Mouse (Mus musculus) midbrain, embryonic 14.5 days (tissue): ENCODE measurements at regions not wholly inside any gene's neighbourhood (a gene's known extent, or its start where the extent isn't known, plus 50 kb on each side); places are given as distances from the start of the nearest gene placed in this dataset.

Experiments
- ATAC-seq: fragments of 200-750 bp; cut with Nextera tagmentation; 2 replicates; pipeline ENCODE4 v1.8.0; 2017; ENCODE audit warnings: moderate number of reproducible peaks, moderate library complexity; ENCODE audit not compliant: low FRiP score, low TSS enrichment
- DNase-seq: peaks from one replicate; pipeline ENCODE4 v3.0.0-alpha.2; 2015
- H3K27ac ChIP-seq: fragments of 300-500 bp; sonication (generic); replicated peaks from 2 replicates; pipeline ENCODE4 v1.5.1; 2014; ENCODE audit warnings: mild to moderate bottlenecking, low read depth, low read length, moderate library complexity
- H3K27me3 ChIP-seq: fragments of 300-500 bp; sonication (generic); 2 replicates; pipeline ENCODE4 v1.6.1; 2014; ENCODE audit warnings: low read length, control low read depth, mixed read lengths; ENCODE audit not compliant: control insufficient read depth, insufficient read depth
- H3K36me3 ChIP-seq: fragments of 300-500 bp; sonication (generic); 2 replicates; pipeline ENCODE4 v1.6.1; 2014; ENCODE audit warnings: low read length, control low read depth; ENCODE audit not compliant: control insufficient read depth, insufficient read depth
- H3K4me1 ChIP-seq: fragments of 300-500 bp; sonication (generic); 2 replicates; pipeline ENCODE4 v1.6.1; 2014; ENCODE audit warnings: mild to moderate bottlenecking, antibody characterized with exemption, low read length, control low read depth; ENCODE audit not compliant: control insufficient read depth, insufficient read depth
- H3K4me2 ChIP-seq: fragments of 300-500 bp; sonication (generic); 2 replicates; pipeline ENCODE4 v1.6.1; 2014; ENCODE audit warnings: mild to moderate bottlenecking, low read length, moderate library complexity
- H3K4me3 ChIP-seq: fragments of 300-500 bp; sonication (generic); replicated peaks from 2 replicates; pipeline ENCODE4 v1.5.1; 2014; ENCODE audit warnings: low read depth, low read length
- H3K9ac ChIP-seq: fragments of 300-500 bp; sonication (generic); replicated peaks from 2 replicates; pipeline ENCODE4 v1.6.1; 2014; ENCODE audit warnings: mild to moderate bottlenecking, low read length, moderate library complexity
- H3K9me3 ChIP-seq: fragments of 300-500 bp; sonication (generic); 2 replicates; pipeline ENCODE4 v1.6.1; 2016; ENCODE audit warnings: low read length, control low read depth, mixed read lengths; ENCODE audit not compliant: control insufficient read depth
- WGBS: fragments of 180-500 bp; shearing (Covaris S2); extraction: QIAGEN DNeasy Blood & Tissue Kit; methylation state at CpG from one replicate; pipeline ENCODE4 v1.1.7; 2014; 5-methylcytosine and 5-hydroxymethylcytosine counted together

- 79% methylated on average over 2 of the region's 2 CpGs for WGBS
Observed at GRCm38 (mm10) chr9:41319066-41319465, 157.6 kb upstream of the Ubash3b start.

GRCm38 (mm10) chr9:41306229-41306628 lies 144.7 kb upstream of the Ubash3b start:
- no peak overlapping the region for H3K27ac ChIP-seq
- H3K4me3 ChIP-seq, result no peak overlapping the region
- H3K9me3 ChIP-seq, result no peaks in the 10 kb centered on the region
- H3K4me2 ChIP-seq, result no peak overlapping the region
- DNase-seq (no peak), ATAC-seq (no peak)
- no peak overlapping the region for H3K9ac ChIP-seq
- no peaks in the 10 kb centered on the region for H3K27me3 ChIP-seq
- peaks cover 15% of the 10 kb centered on the region for H3K4me1 ChIP-seq
- H3K36me3 ChIP-seq, result no peaks in the 10 kb centered on the region

More at GRCm38 (mm10) chr9:41319066-41319465, 157.6 kb upstream of the Ubash3b start:
- no peak overlapping the region for H3K27ac ChIP-seq
- no peak overlapping the region for H3K4me3 ChIP-seq
- no peak overlapping the region for H3K9ac ChIP-seq
- no peak overlapping the region for H3K4me2 ChIP-seq
- no peaks in the 10 kb centered on the region for H3K9me3 ChIP-seq
- DNase-seq, result no peak
- H3K4me1 ChIP-seq, result no peaks in the 10 kb centered on the region
- no peaks in the 10 kb centered on the region for H3K36me3 ChIP-seq
- no peaks in the 10 kb centered on the region for H3K27me3 ChIP-seq
- no peak for ATAC-seq

- Histone ChIP-seq H3K4me3 (no peak overlapping the region), H3K27ac (peak overlapping the region; percentile 63; the same call in 1 of the 2 replicates), H3K4me2 (peak overlapping the region; percentile 33), H3K27me3 (no peaks in the 10 kb centered on the region), H3K36me3 (no peaks in the 10 kb centered on the region), H3K4me1 (peaks cover 15% of the 10 kb centered on the region), H3K9ac (0 out of 2 replicates have a peak overlapping the region, but pooled peaks have one; percentile 1), H3K9me3 (no peaks in the 10 kb centered on the region)
- no peak for DNase-seq
- no peak for ATAC-seq
- WGBS, result 37% methylated on average over 3 of the region's 3 CpGs
Observed at GRCm38 (mm10) chr9:41303494-41303828, 142.0 kb upstream of the Ubash3b start.

- H3K9ac ChIP-seq, result 0 out of 2 replicates have a peak overlapping the region, but pooled peaks have one; percentile 1
- no peaks in the 10 kb centered on the region for H3K36me3 ChIP-seq
- H3K27ac ChIP-seq, result peak overlapping the region; percentile 63
Observed at GRCm38 (mm10) chr9:41302809-41303493, 141.5 kb upstream of the Ubash3b start.

DNA sequence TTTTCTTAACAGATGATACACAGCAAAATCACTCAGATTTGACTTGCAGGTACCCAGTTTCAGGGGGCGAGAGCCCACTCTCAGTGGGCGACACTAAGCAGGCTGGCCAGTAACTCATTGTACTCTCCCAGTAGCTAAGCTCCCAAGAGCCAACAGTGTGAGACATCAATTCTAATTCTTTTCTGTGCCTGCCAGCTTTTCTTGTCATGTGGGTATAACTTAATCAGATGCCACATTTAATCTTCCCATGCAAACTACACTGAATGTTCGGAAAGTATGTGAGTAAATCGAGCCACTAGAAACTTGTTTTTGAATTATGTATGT lies 124.6 kb upstream of the Ubash3b start:
- 0 out of 2 replicates have a peak overlapping the region, but pooled peaks have one; percentile 9 for H3K4me2 ChIP-seq
- peak overlapping the region; percentile 56 for H3K27ac ChIP-seq
- H3K4me1 ChIP-seq, result peaks cover 31% of the 10 kb centered on the region
- no peak overlapping the region for H3K9ac ChIP-seq
- ATAC-seq (peak; percentile 63; the same call in 1 of the 2 replicates), DNase-seq (peak; percentile 61)
- no peak overlapping the region for H3K4me3 ChIP-seq
- WGBS, result 17% methylated on average over 4 of the region's 4 CpGs
- peaks cover 3% of the 10 kb centered on the region; the same call in 1 of the 2 replicates for H3K9me3 ChIP-seq
- no peaks in the 10 kb centered on the region for H3K36me3 ChIP-seq
- H3K27me3 ChIP-seq, result no peaks in the 10 kb centered on the region

More at GRCm38 (mm10) chr9:41302809-41303493, 141.5 kb upstream of the Ubash3b start:
- peak; percentile 80 for DNase-seq
- Histone ChIP-seq H3K4me2 (peak overlapping the region; percentile 33), H3K27me3 (no peaks in the 10 kb centered on the region), H3K4me1 (peaks cover 15% of the 10 kb centered on the region), H3K4me3 (no peak overlapping the region), H3K9me3 (no peaks in the 10 kb centered on the region)
- WGBS, result 18% methylated on average over 8 of the region's 8 CpGs
- peak; percentile 55; the same call in 1 of the 2 replicates for ATAC-seq

DNA sequence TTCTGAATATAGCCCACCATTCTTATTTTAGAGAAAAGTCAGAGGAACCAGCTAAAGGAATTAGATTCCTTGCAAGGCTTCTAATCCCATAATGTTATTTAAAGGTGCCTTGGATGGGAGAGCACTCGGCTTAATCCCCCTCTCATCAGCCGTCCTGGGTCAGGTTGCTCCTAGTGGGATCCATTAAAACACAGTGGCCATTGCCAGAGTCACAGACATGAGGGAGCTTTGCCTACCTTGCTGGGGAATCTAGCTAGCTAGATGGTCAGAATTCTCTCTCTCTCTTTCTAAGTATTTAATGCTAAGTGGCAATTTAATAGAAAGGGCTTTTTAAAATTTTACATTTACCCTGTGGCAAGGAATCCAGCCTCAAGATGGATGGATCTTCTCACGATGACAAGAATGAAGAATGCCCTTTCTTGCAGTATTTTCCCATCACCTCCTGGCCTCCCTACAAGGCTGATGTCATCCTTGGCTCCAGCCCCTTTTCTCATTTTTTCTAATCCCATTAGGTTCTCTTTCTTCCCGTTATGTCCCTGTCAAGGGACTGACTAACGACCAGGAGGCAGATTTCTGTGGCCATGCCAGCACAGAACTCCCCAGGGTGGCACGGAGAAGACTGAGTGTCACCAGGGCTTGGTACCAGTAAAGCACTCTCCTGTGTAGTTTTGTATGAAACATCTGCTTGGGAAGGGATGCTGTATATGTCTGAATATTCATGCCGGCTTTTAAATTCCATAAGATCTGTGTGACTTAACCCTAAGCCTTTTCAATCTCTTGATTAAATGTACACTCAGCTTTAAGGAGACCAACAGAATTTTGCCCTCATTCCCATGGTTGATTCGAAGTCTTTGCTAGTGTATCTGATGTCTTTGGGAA lies 124.0 kb upstream of the Ubash3b start:
- 10% methylated on average over 8 of the region's 8 CpGs for WGBS
- H3K9me3 ChIP-seq, result peaks cover 3% of the 10 kb centered on the region; the same call in 1 of the 2 replicates
- no peak overlapping the region for H3K4me3 ChIP-seq
- peak overlapping the region; percentile 56 for H3K27ac ChIP-seq
- H3K9ac ChIP-seq, result no peak overlapping the region
- no peaks in the 10 kb centered on the region for H3K27me3 ChIP-seq
- no peaks in the 10 kb centered on the region for H3K36me3 ChIP-seq
- 0 out of 2 replicates have a peak overlapping the region, but pooled peaks have one; percentile 9 for H3K4me2 ChIP-seq
- H3K4me1 ChIP-seq, result peaks cover 31% of the 10 kb centered on the region
- peak; percentile 73; the same call in 1 of the 2 replicates for ATAC-seq
- peak; percentile 70 for DNase-seq

GRCm38 (mm10) chr9:41277726-41278125 lies 116.2 kb upstream of the Ubash3b start:
- no peaks in the 10 kb centered on the region for H3K27me3 ChIP-seq
- WGBS, result 98% methylated on average over 2 of the region's 2 CpGs
- H3K4me1 ChIP-seq, result peaks cover 6% of the 10 kb centered on the region
- no peak overlapping the region for H3K4me3 ChIP-seq
- H3K27ac ChIP-seq, result no peak overlapping the region
- no peak for DNase-seq
- ATAC-seq, result no peak
- H3K36me3 ChIP-seq, result no peaks in the 10 kb centered on the region
- H3K9ac ChIP-seq, result no peak overlapping the region
- H3K4me2 ChIP-seq, result no peak overlapping the region
- H3K9me3 ChIP-seq, result no peaks in the 10 kb centered on the region

GRCm38 (mm10) chr9:41273839-41274271 lies 112.4 kb upstream of the Ubash3b start:
- no peaks in the 10 kb centered on the region for H3K27me3 ChIP-seq
- WGBS, result under 1% methylated on average over 13 of the region's 13 CpGs
- DNase-seq (peak; percentile 69), ATAC-seq (peak; percentile 71)
- peak overlapping the region; percentile 48 for H3K9ac ChIP-seq
- H3K9me3 ChIP-seq, result no peaks in the 10 kb centered on the region
- peak overlapping the region; percentile 36 for H3K4me3 ChIP-seq
- peak overlapping the region; percentile 59 for H3K4me2 ChIP-seq
- peaks cover 9% of the 10 kb centered on the region for H3K4me1 ChIP-seq
- H3K27ac ChIP-seq, result peak overlapping the region; percentile 95
- H3K36me3 ChIP-seq, result no peaks in the 10 kb centered on the region
